Mouse (Mus musculus) myocyte (in vitro differentiated cells): ENCODE measurements around the gene Dhx37.

Source experiments
- E2F4 ChIP-seq: IDR thresholded peaks from one replicate; pipeline ENCODE4 v1.6.1; 2011; ENCODE audit warnings: mild to moderate bottlenecking, control low read depth, moderate library complexity; ENCODE audit not compliant: insufficient read depth
- POLR2A ChIP-seq: IDR thresholded peaks from one replicate; pipeline ENCODE4 v1.6.1; 2011; ENCODE audit warnings: low read depth, mild to moderate bottlenecking, control low read depth, moderate library complexity; ENCODE audit not compliant: insufficient read length
- USF1 ChIP-seq: IDR thresholded peaks from one replicate; pipeline ENCODE4 v1.6.1; 2011; ENCODE audit warnings: low read depth, mild to moderate bottlenecking, control low read depth, moderate library complexity

GRCm38 (mm10) chr5:125375871-125376270 lies 58.0 kb downstream of the Dhx37 start:
- TF ChIP-seq POLR2A: no peak
- TF ChIP-seq USF1: no peak
- TF ChIP-seq E2F4: no peak
